Mouse (Mus musculus): ENCODE results near the gene Asgr2.

- no peak for TF ChIP-seq CTCF (IDR thresholded peaks at IDR 0.05; ENCODE audit: control insufficient read depth, insufficient read depth, insufficient replicate concordance, low read depth, low read length)
- no peak for TF ChIP-seq POLR2A (IDR thresholded peaks at IDR 0.05; ENCODE audit: control insufficient read depth, low read depth, low read length)
Observed at GRCm38 (mm10) chr11:70080803-70081590, 11.4 kb upstream of the Asgr2 start.

Data from testis, adult 2 months (tissue).